Mouse (Mus musculus): Measurements from ENCODE around the gene Rtp3.

DNA sequence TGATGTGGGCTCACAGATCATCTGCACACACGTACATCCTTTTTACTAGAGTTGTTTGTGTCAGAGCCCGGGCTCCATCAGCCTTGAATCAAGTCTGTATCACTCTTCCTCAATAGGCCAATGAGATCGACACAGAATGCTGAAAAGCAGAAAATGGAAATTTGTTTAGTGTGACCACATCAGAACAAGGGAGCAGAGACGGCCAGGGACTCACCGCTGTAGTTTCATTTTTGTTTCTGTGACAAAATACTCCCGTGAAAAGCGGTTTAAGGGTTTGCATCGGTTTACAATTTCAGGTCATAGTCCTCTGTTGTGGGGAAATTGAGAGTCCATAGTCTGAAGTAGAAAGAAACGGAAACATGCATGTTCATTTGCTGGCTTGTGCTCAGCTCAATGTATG lies 12.9 kb upstream of the Rtp3 start:
- TF ChIP-seq CTCF (IDR thresholded peaks at IDR 0.05; ENCODE audit: low read depth, low read length), result no peak
- TF ChIP-seq EP300 (IDR thresholded peaks at IDR 0.05; ENCODE audit: insufficient read depth, low read depth, low read length), result no peak

Data from ES-Bruce4 (cell line).